Mouse (Mus musculus) stomach, postnatal 0 days (tissue): ENCODE results near the gene Myh7. TPM values are rescaled to one million over a fixed set of nuclear protein-coding genes. Genes with fewer than 3 reads are reported as not detected.

ENCODE experiments used
- ATAC-seq: fragments of 200-750 bp; cut with Nextera tagmentation; 2 replicates; pipeline ENCODE4 v1.8.0; 2017; ENCODE audit not compliant: low FRiP score, low TSS enrichment
- DNase-seq: peaks from one replicate; pipeline ENCODE4 v3.0.0-alpha.2; 2016; ENCODE audit warnings: low spot score
- H3K27ac ChIP-seq: fragments of 300-500 bp; sonication (generic); replicated peaks from 2 replicates; pipeline ENCODE4 v1.5.1; 2014; ENCODE audit warnings: mild to moderate bottlenecking, control low read depth
- H3K27me3 ChIP-seq: fragments of 300-500 bp; sonication (generic); 2 replicates; pipeline ENCODE4 v1.6.1; 2014; ENCODE audit warnings: low read length; ENCODE audit not compliant: control insufficient read depth, insufficient read depth
- H3K36me3 ChIP-seq: fragments of 300-500 bp; sonication (generic); 2 replicates; pipeline ENCODE4 v1.6.1; 2014; ENCODE audit warnings: low read length, mixed read lengths; ENCODE audit not compliant: control insufficient read depth, insufficient read depth
- H3K4me1 ChIP-seq: fragments of 300-500 bp; sonication (generic); replicated peaks from 2 replicates; pipeline ENCODE4 v1.6.1; 2014; ENCODE audit warnings: antibody characterized with exemption; ENCODE audit not compliant: control insufficient read depth, insufficient read depth
- H3K4me2 ChIP-seq: fragments of 300-500 bp; sonication (generic); replicated peaks from 2 replicates; pipeline ENCODE4 v1.6.1; 2014; ENCODE audit warnings: low read depth, mild to moderate bottlenecking, control low read depth, moderate library complexity
- H3K4me3 ChIP-seq: fragments of 300-500 bp; sonication (generic); 2 replicates; pipeline ENCODE4 v1.5.1; 2014; ENCODE audit warnings: low read depth, low read length, control low read depth
- H3K9ac ChIP-seq: fragments of 300-500 bp; sonication (generic); 2 replicates; pipeline ENCODE4 v1.6.1; 2014; ENCODE audit warnings: mild to moderate bottlenecking, low read length, control low read depth, mixed read lengths
- H3K9me3 ChIP-seq: fragments of 300-500 bp; sonication (generic); 2 replicates; pipeline ENCODE4 v1.6.1; 2016; ENCODE audit warnings: low read length; ENCODE audit not compliant: control insufficient read depth
- CTCF ChIP-seq: IDR thresholded peaks from 2 replicates; pipeline ENCODE4 v1.5.1; 2016; ENCODE audit warnings: antibody characterized with exemption, low read depth, mild to moderate bottlenecking, moderate library complexity
- EP300 ChIP-seq: optimal IDR thresholded peaks from 2 replicates; pipeline ENCODE3; 2016; ENCODE audit warnings: antibody characterized with exemption
- WGBS: fragments of 180-500 bp; shearing (Covaris S2); extraction: QIAGEN DNeasy Blood & Tissue Kit; methylation state at CpG from one replicate; pipeline ENCODE4 v1.1.7; 2014; 5-methylcytosine and 5-hydroxymethylcytosine counted together
- polyA plus RNA-seq: library from polyadenylated mRNA; unstranded; fragments of >200 nt; fragmentation: Nextera tagmentation; extraction: Ambion mirVana; gene quantifications from 2 replicates; pipeline ENCODE4 v1.2.1, GENCODE M21; 2015

Gene Myh7
- polyA plus RNA-seq, 1 experiment from 2014 or later, result 1.4 TPM

DNA sequence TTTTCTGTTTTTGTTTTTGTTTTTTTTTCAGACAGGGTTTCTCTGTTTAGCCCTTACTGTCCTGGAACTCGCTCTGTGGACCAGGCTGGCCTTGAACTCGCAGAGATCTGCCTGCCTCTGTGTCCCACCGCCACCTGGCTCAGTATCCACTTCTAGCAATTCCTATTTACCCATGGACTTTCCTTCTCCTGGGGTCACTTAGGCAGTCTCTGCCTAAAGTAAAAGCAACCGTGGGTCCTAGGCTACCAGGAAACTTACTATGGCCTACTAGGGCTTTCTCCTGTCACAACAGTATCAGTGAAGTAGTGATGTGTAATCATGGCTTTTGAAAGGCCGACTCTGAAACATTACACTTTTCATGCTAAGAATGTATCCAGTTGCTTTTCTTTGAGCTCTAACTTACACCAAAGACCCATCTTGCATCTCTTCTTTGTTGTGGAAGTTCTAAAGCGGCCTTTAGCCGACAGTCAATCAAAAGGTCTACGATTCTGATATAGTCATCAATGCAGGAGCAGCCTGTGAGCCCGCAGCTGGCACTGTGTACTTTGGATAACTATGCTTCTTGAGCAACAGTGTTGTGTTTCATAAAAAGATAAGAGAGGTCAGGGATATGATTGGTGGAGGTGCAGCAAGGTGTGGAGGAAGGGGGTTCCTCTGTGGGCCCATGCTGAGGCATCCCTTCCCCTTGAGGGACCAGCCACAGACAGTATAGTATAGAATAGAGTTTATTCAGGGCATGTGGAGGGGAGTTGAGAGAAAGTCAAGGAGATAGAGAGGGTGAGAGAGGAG is 12.9 kb upstream of the Myh7 start:
- no peaks in the 10 kb centered on the region for H3K9me3 ChIP-seq
- no peak overlapping the region for H3K4me3 ChIP-seq
- no peak for DNase-seq
- no peak for ATAC-seq
- WGBS, result 82% methylated on average over 9 of the region's 9 CpGs
- no peaks in the 10 kb centered on the region for H3K27me3 ChIP-seq
- H3K9ac ChIP-seq, result no peak overlapping the region
- no peaks in the 10 kb centered on the region for H3K36me3 ChIP-seq
- no peaks in the 10 kb centered on the region for H3K4me1 ChIP-seq
- no peak for TF ChIP-seq EP300
- TF ChIP-seq CTCF, result no peak
- no peak overlapping the region for H3K27ac ChIP-seq
- H3K4me2 ChIP-seq, result no peak overlapping the region

DNA sequence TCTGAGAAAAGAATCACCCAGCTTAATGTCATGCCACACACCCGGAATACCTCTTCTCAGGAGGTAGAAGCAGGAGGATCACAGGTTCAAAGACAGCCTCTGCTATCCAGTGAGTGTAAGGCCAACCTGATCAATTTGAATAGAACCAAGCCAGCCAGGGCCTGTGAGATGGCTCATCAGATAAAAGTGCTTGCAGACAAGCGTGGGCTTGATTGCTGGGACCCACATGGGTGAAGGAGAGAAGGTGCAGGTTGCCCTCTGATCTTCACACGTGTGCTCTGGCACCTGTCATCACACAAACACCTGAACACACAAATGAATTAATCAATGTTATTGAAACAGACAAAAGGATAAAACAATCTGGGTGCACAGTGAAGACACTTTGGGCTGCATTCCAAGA is 12.1 kb upstream of the Myh7 start:
- H3K4me2 ChIP-seq, result no peak overlapping the region
- H3K4me1 ChIP-seq, result no peaks in the 10 kb centered on the region
- DNase-seq (no peak), ATAC-seq (no peak)
- 52% methylated on average over 3 of the region's 3 CpGs for WGBS
- no peaks in the 10 kb centered on the region for H3K27me3 ChIP-seq
- H3K4me3 ChIP-seq, result no peak overlapping the region
- H3K36me3 ChIP-seq, result no peaks in the 10 kb centered on the region
- no peaks in the 10 kb centered on the region for H3K9me3 ChIP-seq
- no peak overlapping the region for H3K27ac ChIP-seq
- TF ChIP-seq EP300 (no peak), CTCF (no peak)
- H3K9ac ChIP-seq, result no peak overlapping the region

DNA sequence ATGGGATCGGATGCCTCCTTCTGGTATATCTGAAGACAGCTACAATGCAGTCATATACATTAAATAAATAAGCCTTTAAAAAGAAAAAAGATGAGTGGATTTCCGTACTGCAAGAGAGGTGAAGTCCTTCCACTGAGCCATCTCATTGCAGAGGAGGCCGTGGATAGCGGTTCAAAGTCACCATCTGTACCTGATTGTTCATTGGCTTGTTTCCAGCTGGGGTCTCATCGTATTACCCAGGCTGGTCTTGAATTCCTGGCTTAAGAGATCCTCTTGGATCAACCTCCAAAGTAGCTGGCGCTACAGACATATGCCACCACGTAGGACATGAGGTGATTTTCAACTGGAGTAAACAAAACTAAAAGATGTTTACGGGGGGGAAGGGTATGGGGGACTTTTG is 11.5 kb upstream of the Myh7 start:
- 83% methylated on average over 8 of the region's 8 CpGs for WGBS
- H3K27me3 ChIP-seq, result no peaks in the 10 kb centered on the region
- ATAC-seq (no peak), DNase-seq (no peak)
- H3K36me3 ChIP-seq, result no peaks in the 10 kb centered on the region
- no peak overlapping the region for H3K27ac ChIP-seq
- no peak overlapping the region for H3K4me2 ChIP-seq
- H3K9me3 ChIP-seq, result no peaks in the 10 kb centered on the region
- no peak overlapping the region for H3K9ac ChIP-seq
- H3K4me1 ChIP-seq, result no peaks in the 10 kb centered on the region
- TF ChIP-seq CTCF (no peak), EP300 (no peak)
- H3K4me3 ChIP-seq, result no peak overlapping the region

DNA sequence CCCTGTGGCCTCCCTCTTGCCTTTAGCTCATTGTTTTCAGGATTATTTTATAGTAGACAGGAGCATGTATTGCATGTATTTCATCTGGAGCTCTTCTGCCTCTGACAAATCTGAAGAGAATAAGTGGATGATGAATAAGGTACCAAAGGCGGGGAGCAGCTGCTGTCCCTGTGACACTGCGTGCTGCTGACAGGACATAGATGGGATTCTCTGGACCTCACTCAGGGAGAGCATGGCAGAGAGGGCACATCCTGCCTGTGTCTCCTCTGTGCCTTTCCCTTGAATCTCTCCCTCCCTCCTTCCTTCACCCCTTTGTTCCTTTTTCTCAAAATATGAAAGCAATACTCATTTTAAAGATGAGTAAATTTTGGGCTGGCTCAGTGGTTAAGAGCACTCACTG is 11.1 kb upstream of the Myh7 start:
- ATAC-seq (no peak), DNase-seq (no peak)
- no peaks in the 10 kb centered on the region for H3K9me3 ChIP-seq

GRCm38 (mm10) chr14:55003878-55004855 is 9.7 kb upstream of the Myh7 start:
- no peaks in the 10 kb centered on the region for H3K9me3 ChIP-seq
- TF ChIP-seq EP300 (no peak), CTCF (no peak)
- H3K4me2 ChIP-seq, result no peak overlapping the region
- H3K9ac ChIP-seq, result no peak overlapping the region
- no peaks in the 10 kb centered on the region for H3K36me3 ChIP-seq
- no peaks in the 10 kb centered on the region for H3K27me3 ChIP-seq
- H3K4me1 ChIP-seq, result no peaks in the 10 kb centered on the region
- peak; percentile 47 for DNase-seq
- H3K4me3 ChIP-seq, result no peak overlapping the region
- ATAC-seq, result peak; percentile 52
- H3K27ac ChIP-seq, result peak overlapping the region; percentile 31; the same call in 1 of the 2 replicates
- 69% methylated on average over 18 of the region's 18 CpGs for WGBS

More for the DNA sequence above, 11.1 kb upstream of the Myh7 start:
- Histone ChIP-seq H3K4me3 (no peak overlapping the region), H3K36me3 (no peaks in the 10 kb centered on the region), H3K27ac (no peak overlapping the region), H3K4me2 (no peak overlapping the region), H3K9ac (no peak overlapping the region), H3K27me3 (no peaks in the 10 kb centered on the region), H3K4me1 (no peaks in the 10 kb centered on the region)
- no peak for TF ChIP-seq EP300
- TF ChIP-seq CTCF, result no peak
- WGBS, result 60% methylated on average over 2 of the region's 2 CpGs
